Mouse (Mus musculus): Measurements from ENCODE around the gene Nanos2.

DNA sequence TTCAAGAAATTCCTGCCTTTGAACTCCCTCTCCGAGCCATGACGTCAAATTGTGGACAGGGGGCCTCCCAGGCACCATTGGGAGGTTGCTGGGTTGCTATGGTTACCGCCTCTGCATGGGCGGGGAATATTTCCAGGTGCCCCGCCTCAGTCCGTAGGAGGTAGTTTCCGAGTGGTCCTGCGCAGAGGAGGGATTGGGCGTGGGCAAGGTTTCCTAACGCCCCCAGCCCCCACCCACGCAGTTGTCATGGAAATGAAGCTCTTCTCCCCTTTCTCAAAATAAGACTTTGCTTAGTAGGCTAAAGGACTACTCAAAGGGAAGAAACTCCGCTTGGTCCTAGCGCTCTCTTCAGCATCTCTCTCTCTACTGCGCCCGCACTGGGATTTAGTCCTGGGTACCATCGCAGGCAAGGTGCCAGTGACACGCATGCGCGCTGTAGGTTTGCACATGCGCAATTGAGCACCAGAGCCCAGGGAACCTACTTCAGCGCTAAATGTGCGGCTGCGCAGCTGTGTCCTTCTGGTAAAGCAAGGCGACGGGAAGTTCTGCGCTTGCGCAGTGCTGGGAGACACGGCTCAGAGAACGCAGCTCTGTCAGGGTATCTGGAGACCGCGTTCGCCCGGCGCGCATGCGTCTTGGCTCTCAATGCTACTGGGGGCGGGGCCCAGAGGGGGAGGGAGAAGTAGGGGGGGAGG is 3.5 kb downstream of the Nanos2 start, which contains the start of gene Mypop:
- no peak for TF ChIP-seq POLR2A (IDR thresholded peaks at IDR 0.05; ENCODE audit: borderline replicate concordance, control insufficient read depth, low read depth, low read length)
- no peak for TF ChIP-seq CTCF (IDR thresholded peaks at IDR 0.05; ENCODE audit: control insufficient read depth, insufficient read depth, low read length)

Measured in bone marrow, adult 2 months (tissue).